Mouse (Mus musculus) neural tube, embryonic 14.5 days (tissue): ENCODE data around the gene Cops3. TPM values are rescaled to one million over a fixed set of nuclear protein-coding genes. Genes with fewer than 3 reads are reported as not detected.
A peak's percentile ranks its signal among the peaks of the same experiment; 100 is the strongest.

ENCODE experiments used
- ATAC-seq: fragments of 200-750 bp; cut with Nextera tagmentation; 2 replicates; pipeline ENCODE4 v1.8.0; 2017; ENCODE audit warnings: low read depth, mild to moderate bottlenecking, moderate TSS enrichment, moderate library complexity
- H3K27ac ChIP-seq: fragments of 300-500 bp; sonication (generic); 2 replicates; pipeline ENCODE4 v1.5.1; 2014; ENCODE audit warnings: low read depth, mild to moderate bottlenecking, control low read depth, low read length, moderate library complexity, mixed read lengths
- H3K27me3 ChIP-seq: fragments of 300-500 bp; sonication (generic); 2 replicates; pipeline ENCODE4 v1.6.1; 2014; ENCODE audit warnings: low read length; ENCODE audit not compliant: control insufficient read depth, insufficient read depth
- H3K36me3 ChIP-seq: fragments of 300-500 bp; sonication (generic); 2 replicates; pipeline ENCODE4 v1.6.1; 2014; ENCODE audit warnings: low read length, mixed read lengths; ENCODE audit not compliant: control insufficient read depth, insufficient read depth
- H3K4me1 ChIP-seq: fragments of 300-500 bp; sonication (generic); 2 replicates; pipeline ENCODE4 v1.6.1; 2014; ENCODE audit warnings: low read length; ENCODE audit not compliant: control insufficient read depth, insufficient read depth
- H3K4me2 ChIP-seq: fragments of 300-500 bp; sonication (generic); 2 replicates; pipeline ENCODE4 v1.6.1; 2014; ENCODE audit warnings: mild to moderate bottlenecking, low read depth, low read length, control low read depth
- H3K4me3 ChIP-seq: fragments of 300-500 bp; sonication (generic); 2 replicates; pipeline ENCODE4 v1.5.1; 2014; ENCODE audit warnings: low read depth, low read length, control low read depth, mixed read lengths
- H3K9ac ChIP-seq: fragments of 300-500 bp; sonication (generic); replicated peaks from 2 replicates; pipeline ENCODE4 v1.6.1; 2014; ENCODE audit warnings: low read depth, mild to moderate bottlenecking, control low read depth, low read length, mixed read lengths
- H3K9me3 ChIP-seq: fragments of 300-500 bp; sonication (generic); 2 replicates; pipeline ENCODE4 v1.6.1; 2016; ENCODE audit warnings: low read length; ENCODE audit not compliant: control insufficient read depth
- WGBS: fragments of 180-500 bp; shearing (Covaris S2); extraction: QIAGEN DNeasy Blood & Tissue Kit; methylation state at CpG from one replicate; pipeline ENCODE4 v1.1.7; 2014; 5-methylcytosine and 5-hydroxymethylcytosine counted together
- polyA plus RNA-seq: library from polyadenylated mRNA; unstranded; fragments of >200 nt; fragmentation: Nextera tagmentation; extraction: Ambion mirVana; gene quantifications from 2 replicates; pipeline ENCODE4 v1.2.1, GENCODE M21; 2014

The Cops3 gene
- polyA plus RNA-seq, 1 experiment from 2014 or later: 212 TPM

DNA sequence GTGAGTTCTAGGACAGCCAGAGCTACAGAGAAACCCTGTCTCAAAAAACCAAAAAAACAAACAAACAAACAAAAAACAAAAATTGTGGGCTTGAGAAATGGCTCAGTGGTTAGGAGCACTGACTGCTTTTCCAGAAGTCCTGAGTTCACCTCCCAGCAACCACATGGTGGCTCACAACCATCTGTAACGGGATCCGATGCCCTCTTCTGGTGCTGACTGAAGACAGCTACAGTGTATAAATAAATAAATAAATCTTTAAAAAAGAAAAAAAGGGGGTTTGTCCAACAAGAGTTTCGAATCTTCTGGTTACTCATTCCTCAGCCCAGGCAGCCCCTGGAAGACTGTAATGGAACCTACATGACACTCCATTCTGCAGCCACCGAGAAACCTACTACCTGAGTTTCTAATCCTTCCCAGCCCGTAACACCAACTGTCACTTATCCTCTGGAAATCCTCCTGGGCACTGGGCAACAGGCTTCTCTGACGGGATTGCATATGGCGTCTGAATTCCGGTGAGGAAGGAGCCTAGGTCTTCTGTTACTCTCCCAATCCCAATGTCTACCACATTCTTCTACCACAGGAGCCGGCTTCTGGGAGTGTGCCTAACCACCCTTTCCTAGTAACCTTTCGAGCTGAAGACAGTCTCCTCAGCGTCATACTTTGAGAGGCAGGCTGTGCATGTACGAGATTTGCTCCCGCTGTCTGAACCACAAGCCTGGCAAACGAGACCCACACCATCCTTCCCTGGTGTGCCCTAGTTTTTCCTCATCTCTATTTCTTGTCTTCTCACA, 31.3 kb downstream of the Cops3 start:
- WGBS: 68% methylated on average over 14 of the region's 14 CpGs
- Histone ChIP-seq H3K4me2 (peak overlapping the region; percentile 75), H3K9ac (peak overlapping the region; percentile 90), H3K36me3 (peaks cover 14% of the 10 kb centered on the region; the same call in 1 of the 2 replicates), H3K9me3 (no peaks in the 10 kb centered on the region), H3K27ac (no peak overlapping the region), H3K27me3 (no peaks in the 10 kb centered on the region), H3K4me1 (peaks cover 9% of the 10 kb centered on the region), H3K4me3 (peak overlapping the region; percentile 59)
- ATAC-seq: no peak

DNA sequence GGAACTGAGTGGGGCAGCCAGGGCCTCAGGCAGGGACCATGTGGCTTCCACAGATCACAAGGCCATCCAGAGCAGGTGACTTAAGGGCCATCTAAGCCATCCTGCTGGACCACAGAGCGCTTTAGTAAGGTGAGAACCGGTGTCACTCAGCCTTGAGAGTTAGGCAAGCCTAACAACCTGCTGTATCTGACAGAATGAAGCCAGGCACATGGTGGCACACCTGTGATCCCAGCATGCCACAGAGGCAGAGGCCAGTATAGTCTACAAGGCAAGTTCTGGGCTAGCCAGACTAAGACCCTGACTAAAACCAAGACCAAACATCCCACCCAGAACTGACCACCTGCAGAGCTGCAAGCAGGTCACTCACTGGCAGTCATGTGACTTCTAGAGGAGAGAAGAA, 34.0 kb downstream of the Cops3 start:
- WGBS: 95% methylated on average over 2 of the region's 2 CpGs
- peaks cover 9% of the 10 kb centered on the region for H3K4me1 ChIP-seq
- no peak overlapping the region for H3K4me3 ChIP-seq
- no peaks in the 10 kb centered on the region for H3K9me3 ChIP-seq
- 0 out of 2 replicates have a peak overlapping the region, but pooled peaks have one; percentile 3 for H3K9ac ChIP-seq
- no peak overlapping the region for H3K4me2 ChIP-seq
- ATAC-seq: no peak
- H3K36me3 ChIP-seq: peaks cover 40% of the 10 kb centered on the region
- no peaks in the 10 kb centered on the region for H3K27me3 ChIP-seq
- no peak overlapping the region for H3K27ac ChIP-seq

DNA sequence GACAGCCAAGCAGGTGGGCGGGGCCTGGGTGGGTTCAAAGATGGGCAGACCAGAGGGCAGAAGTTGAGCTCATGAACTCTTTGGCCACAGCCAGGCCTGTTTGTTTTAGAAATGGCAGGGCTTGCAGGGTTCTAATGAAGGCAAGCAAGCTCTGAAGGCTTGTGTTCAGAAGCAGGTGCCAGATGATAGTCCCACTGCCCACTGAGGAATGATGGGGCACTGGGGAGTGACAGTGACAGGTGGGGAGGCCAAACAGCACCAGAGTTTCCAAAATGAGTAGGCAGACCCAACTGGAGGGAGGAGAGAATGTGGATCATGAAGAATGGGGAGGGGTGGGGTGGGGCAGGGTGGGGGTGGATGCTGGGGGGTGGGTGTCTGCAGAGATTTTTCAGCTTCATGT, 34.4 kb downstream of the Cops3 start:
- H3K4me2 ChIP-seq: no peak overlapping the region
- no peaks in the 10 kb centered on the region for H3K9me3 ChIP-seq
- H3K4me3 ChIP-seq: no peak overlapping the region
- H3K9ac ChIP-seq: no peak overlapping the region
- H3K27ac ChIP-seq: no peak overlapping the region
- H3K4me1 ChIP-seq: peaks cover 9% of the 10 kb centered on the region
- ATAC-seq: no peak
- no peaks in the 10 kb centered on the region for H3K27me3 ChIP-seq
- WGBS: 92% methylated on average over 1 of the region's 1 CpGs
- H3K36me3 ChIP-seq: peaks cover 44% of the 10 kb centered on the region

DNA sequence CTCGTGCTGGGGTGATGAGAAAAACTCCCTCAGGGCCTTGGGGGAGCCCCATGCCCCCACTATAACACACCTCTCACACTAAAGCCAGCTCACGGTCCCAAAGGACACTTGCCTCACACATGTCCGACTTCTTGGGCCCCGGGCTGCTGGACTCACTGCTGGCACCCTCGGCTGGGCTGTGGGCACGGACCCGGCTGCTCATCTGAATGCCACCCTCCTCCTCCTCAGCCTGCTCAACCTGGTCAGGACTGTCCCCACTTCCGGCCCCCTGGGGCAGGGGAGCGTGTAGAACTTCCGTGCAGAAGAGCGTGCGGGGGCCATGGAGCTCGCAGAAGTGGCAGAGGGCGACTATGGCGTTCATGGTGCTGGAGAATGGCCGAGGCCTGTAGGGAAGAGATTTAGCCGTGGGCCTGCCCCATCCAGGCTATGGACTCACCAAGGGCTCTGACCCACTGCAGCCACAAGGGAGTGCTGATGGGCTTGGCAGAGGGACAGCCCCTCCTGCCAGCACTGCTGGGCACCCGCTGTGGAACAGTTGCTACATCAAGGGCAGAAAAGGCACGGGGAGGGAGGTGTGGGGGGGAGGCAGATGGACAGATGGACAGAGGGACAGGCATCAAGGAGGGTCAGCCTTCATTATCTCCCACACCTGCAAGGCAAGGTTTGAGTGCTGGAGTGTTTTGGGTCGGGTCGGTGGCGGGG, 35.1 kb downstream of the Cops3 start:
- Histone ChIP-seq H3K4me3 (no peak overlapping the region), H3K27ac (no peak overlapping the region), H3K4me2 (no peak overlapping the region), H3K4me1 (peaks cover 9% of the 10 kb centered on the region), H3K36me3 (peaks cover 51% of the 10 kb centered on the region), H3K9ac (no peak overlapping the region), H3K9me3 (no peaks in the 10 kb centered on the region), H3K27me3 (no peaks in the 10 kb centered on the region)
- 94% methylated on average over 22 of the region's 22 CpGs for WGBS
- ATAC-seq: no peak

DNA sequence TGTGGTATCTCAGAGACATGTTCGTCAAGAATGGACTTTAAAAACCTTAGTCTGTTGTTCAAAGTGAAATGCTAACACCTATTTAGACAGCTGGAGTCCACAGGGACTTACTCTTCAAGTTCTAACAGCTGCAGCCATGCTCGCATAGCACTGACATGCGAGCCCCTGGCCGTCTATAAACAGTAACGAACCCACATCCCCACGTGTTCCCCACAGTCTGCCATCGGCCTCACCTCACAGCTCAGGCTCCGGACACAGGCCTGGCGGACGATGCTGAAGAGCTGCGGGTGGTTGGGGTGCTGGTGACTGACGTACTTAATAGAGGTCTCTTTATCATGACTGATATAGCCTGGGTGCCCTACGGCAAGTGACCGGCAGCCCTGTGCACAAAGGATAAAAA, 36.1 kb downstream of the Cops3 start:
- Histone ChIP-seq H3K27ac (no peak overlapping the region), H3K36me3 (peaks cover 60% of the 10 kb centered on the region), H3K4me2 (no peak overlapping the region), H3K4me1 (peaks cover 3% of the 10 kb centered on the region), H3K4me3 (no peak overlapping the region), H3K9ac (no peak overlapping the region), H3K9me3 (no peaks in the 10 kb centered on the region), H3K27me3 (no peaks in the 10 kb centered on the region)
- WGBS: 93% methylated on average over 14 of the region's 14 CpGs
- ATAC-seq: no peak

DNA sequence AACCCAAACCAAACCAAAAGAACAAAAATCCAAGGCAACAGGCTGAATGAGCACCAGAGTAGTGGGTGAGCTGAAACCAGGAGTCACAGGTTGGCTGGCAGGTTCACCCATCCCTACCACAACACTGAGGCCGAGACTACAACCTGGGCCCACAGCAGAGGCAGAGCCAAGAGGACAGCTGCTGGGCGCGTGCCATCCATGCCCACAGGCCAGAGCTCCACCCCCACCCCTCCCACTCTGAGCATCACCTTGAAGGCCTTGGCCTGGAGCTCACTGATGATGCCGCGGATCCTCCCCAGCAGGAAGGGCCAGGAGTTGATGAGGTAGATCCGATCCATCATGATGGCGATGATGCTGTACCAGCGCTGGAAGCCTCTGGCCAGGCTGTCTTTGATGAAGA, 37.8 kb downstream of the Cops3 start:
- H3K27me3 ChIP-seq: no peaks in the 10 kb centered on the region
- H3K27ac ChIP-seq: no peak overlapping the region
- H3K36me3 ChIP-seq: peaks cover 76% of the 10 kb centered on the region
- 96% methylated on average over 8 of the region's 8 CpGs for WGBS
- no peak overlapping the region for H3K9ac ChIP-seq
- H3K4me2 ChIP-seq: no peak overlapping the region
- no peaks in the 10 kb centered on the region for H3K9me3 ChIP-seq
- no peak for ATAC-seq
- H3K4me1 ChIP-seq: no peaks in the 10 kb centered on the region
- H3K4me3 ChIP-seq: no peak overlapping the region

DNA sequence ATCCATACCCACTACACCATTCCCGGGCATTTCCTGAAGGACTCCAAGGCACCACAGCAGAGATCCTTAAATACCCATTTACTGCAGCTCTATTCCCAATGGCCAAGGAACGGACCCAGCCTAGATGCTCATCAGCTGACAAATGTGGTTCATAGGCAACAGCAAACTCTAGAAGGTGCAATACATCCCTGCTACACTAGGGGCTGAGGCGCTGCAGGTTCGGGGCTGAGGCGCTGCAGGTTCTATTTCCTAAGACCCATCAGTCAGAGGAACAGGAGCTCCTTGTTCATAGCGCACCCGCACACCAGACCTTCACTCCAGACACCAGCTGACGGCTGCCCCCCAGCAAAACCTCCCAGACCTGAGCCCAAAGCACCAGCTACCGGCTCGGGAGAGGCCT, 39.2 kb downstream of the Cops3 start:
- no peak overlapping the region for H3K9ac ChIP-seq
- no peak overlapping the region for H3K27ac ChIP-seq
- H3K27me3 ChIP-seq: no peaks in the 10 kb centered on the region
- no peak overlapping the region for H3K4me3 ChIP-seq
- no peak for ATAC-seq
- H3K4me2 ChIP-seq: no peak overlapping the region
- 95% methylated on average over 10 of the region's 10 CpGs for WGBS
- no peaks in the 10 kb centered on the region for H3K9me3 ChIP-seq
- H3K36me3 ChIP-seq: peaks cover 88% of the 10 kb centered on the region
- no peaks in the 10 kb centered on the region for H3K4me1 ChIP-seq

DNA sequence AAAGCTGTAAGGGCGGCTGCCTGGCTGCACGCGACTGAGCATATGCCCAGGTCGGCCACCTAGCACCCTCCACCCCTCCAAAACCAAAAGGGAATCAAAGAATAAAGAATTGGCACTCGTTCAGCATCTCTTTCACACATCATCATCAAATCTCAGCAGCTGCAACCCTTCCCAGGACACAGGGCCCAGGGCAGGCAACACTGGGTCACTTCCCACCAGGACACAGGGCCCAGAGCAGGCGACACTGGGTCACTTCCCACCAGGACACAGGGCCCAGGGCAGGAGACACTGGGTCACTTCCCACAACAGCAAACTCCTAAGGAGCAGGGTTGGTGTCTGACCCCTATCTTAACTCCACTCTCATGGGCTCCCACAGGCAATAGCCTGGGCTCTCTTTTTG, 46.2 kb downstream of the Cops3 start:
- no peak for ATAC-seq
- no peak overlapping the region for H3K9ac ChIP-seq
- H3K36me3 ChIP-seq: peaks cover 64% of the 10 kb centered on the region
- H3K27me3 ChIP-seq: no peaks in the 10 kb centered on the region
- H3K27ac ChIP-seq: no peak overlapping the region
- 93% methylated on average over 6 of the region's 6 CpGs for WGBS
- H3K9me3 ChIP-seq: no peaks in the 10 kb centered on the region
- no peak overlapping the region for H3K4me2 ChIP-seq
- H3K4me3 ChIP-seq: no peak overlapping the region
- H3K4me1 ChIP-seq: no peaks in the 10 kb centered on the region

DNA sequence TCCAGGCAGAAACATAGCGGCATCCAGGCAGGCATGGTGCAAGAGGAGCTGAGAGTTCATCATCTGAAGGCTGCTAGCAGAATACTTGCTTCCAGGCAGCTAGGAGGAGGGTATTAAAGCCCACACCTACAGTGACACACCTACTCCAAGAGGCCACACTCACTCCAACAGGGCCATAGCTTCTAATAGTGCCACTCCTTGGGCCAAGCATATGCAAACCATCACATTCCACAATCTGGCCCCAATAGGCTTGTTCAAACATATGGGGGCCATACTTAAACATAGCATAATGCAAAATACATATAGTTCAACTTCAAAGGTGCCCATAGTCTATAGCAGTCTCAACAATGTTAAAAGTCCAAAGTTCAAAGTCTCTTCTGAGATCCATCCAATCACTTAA, 50.3 kb downstream of the Cops3 start:
- WGBS: 95% methylated on average over 1 of the region's 1 CpGs
- H3K36me3 ChIP-seq: peaks cover 27% of the 10 kb centered on the region
- ATAC-seq: no peak

More for the DNA sequence above, 50.3 kb downstream of the Cops3 start:
- Histone ChIP-seq H3K4me3 (no peak overlapping the region), H3K9me3 (no peaks in the 10 kb centered on the region), H3K4me1 (peaks cover 7% of the 10 kb centered on the region; the same call in 1 of the 2 replicates), H3K27ac (no peak overlapping the region), H3K27me3 (no peaks in the 10 kb centered on the region), H3K4me2 (no peak overlapping the region), H3K9ac (no peak overlapping the region)
